Mouse (Mus musculus) liver, embryonic 16.5 days (tissue): ENCODE measurements around the gene Proser2. TPM values are rescaled to one million over a fixed set of nuclear protein-coding genes. Genes with fewer than 3 reads are reported as not detected.
A peak's percentile ranks its signal among the peaks of the same experiment; 100 is the strongest.

ENCODE experiments used
- ATAC-seq: fragments of 200-750 bp; cut with Nextera tagmentation; 2 replicates; pipeline ENCODE4 v1.8.0; 2017; ENCODE audit warnings: low read depth, mild to moderate bottlenecking, moderate number of reproducible peaks, moderate library complexity
- H3K27ac ChIP-seq: fragments of 300-500 bp; sonication (generic); 2 replicates; pipeline ENCODE4 v1.5.1; 2014; ENCODE audit warnings: mild to moderate bottlenecking, low read length
- H3K27me3 ChIP-seq: fragments of 300-500 bp; sonication (generic); 2 replicates; pipeline ENCODE4 v1.6.1; 2014; ENCODE audit warnings: low read depth, low read length, mixed read lengths; ENCODE audit not compliant: control insufficient read depth, insufficient read depth
- H3K36me3 ChIP-seq: fragments of 300-500 bp; sonication (generic); 2 replicates; pipeline ENCODE4 v1.6.1; 2014; ENCODE audit warnings: mild to moderate bottlenecking; ENCODE audit not compliant: control insufficient read depth, insufficient read depth
- H3K4me1 ChIP-seq: fragments of 300-500 bp; sonication (generic); 2 replicates; pipeline ENCODE4 v1.6.1; 2014; ENCODE audit warnings: low read depth, low read length, mixed read lengths; ENCODE audit not compliant: control insufficient read depth
- H3K4me2 ChIP-seq: fragments of 300-500 bp; sonication (generic); 2 replicates; pipeline ENCODE4 v1.6.1; 2014; ENCODE audit warnings: low read depth, low read length, mixed read lengths
- H3K4me3 ChIP-seq: fragments of 300-500 bp; sonication (generic); 2 replicates; pipeline ENCODE4 v1.5.1; 2014; ENCODE audit warnings: low read depth, mild to moderate bottlenecking, low read length
- H3K9ac ChIP-seq: fragments of 300-500 bp; sonication (generic); 2 replicates; pipeline ENCODE4 v1.6.1; 2014; ENCODE audit warnings: low read depth, low read length
- H3K9me3 ChIP-seq: fragments of 300-500 bp; sonication (generic); replicated peaks from 2 replicates; pipeline ENCODE4 v1.6.1; 2016; ENCODE audit warnings: low read length; ENCODE audit not compliant: control insufficient read depth
- WGBS: fragments of 180-500 bp; shearing (Covaris S2); extraction: QIAGEN DNeasy Blood & Tissue Kit; methylation state at CpG from one replicate; pipeline ENCODE4 v1.1.7; 2014; ENCODE audit not compliant: insufficient replicate concordance; 5-methylcytosine and 5-hydroxymethylcytosine counted together
- polyA plus RNA-seq: library from polyadenylated mRNA; unstranded; fragments of >200 nt; fragmentation: Nextera tagmentation; extraction: Ambion mirVana; gene quantifications from 2 replicates; pipeline ENCODE4 v1.2.1, GENCODE M21; 2015

Gene Proser2
- 7.1 and 10.2 TPM in 2 replicates for polyA plus RNA-seq

DNA sequence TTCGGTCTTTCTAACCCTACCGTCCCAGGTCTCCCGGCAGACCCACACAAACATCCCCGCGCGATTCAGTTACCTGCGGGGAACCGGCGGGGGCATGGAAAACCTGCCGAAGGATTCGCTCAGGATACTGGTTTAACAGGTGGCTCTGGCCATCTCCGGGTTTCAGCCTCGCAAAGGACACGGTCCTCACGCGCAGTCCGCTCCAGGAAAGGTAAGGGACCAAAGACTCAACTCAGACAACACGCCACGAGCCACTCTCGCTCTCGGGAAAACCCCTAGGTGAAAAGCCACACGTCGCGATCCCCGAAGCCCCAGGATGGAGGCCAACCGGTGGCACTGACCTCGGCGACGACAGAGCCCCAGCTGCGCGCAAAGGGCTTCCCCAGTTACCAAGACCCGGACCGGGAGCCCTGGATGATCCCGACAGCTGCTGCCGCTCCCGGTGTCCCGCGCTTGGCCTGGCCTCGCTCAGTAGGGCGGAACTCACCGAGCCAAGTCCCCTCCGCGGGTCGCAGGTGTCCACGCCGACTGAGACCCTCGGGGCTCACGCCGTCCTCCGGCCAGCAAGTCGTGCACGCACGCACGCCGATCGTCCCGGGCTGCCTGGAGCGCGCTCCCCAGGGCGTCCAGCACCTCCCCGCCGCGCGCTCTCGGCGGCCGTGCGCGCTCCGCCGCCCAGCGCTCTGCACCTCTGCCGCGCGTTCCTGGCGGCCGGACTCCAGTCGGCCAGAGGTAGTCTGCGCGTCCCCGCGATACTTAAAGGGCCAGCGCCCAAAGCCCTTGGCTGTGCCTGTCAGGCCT, at the start of gene Proser2:
Proser2 (minus strand) TSS at position 657 of the 801 bp plus-strand sequence.
- peak; percentile 95 for ATAC-seq
- Histone ChIP-seq H3K4me1 (peaks cover 2% of the 10 kb centered on the region), H3K27me3 (peaks cover 21% of the 10 kb centered on the region), H3K4me3 (peak within 1 kb of the TSS; percentile 62), H3K27ac (peak within 1 kb of the TSS; percentile 60), H3K36me3 (no peaks in the 10 kb centered on the region), H3K4me2 (peak within 1 kb of the TSS; percentile 61), H3K9me3 (no peaks in the 10 kb centered on the region), H3K9ac (peak within 1 kb of the TSS; percentile 60)
- 1% methylated on average over 83 of the region's 83 CpGs for WGBS

DNA sequence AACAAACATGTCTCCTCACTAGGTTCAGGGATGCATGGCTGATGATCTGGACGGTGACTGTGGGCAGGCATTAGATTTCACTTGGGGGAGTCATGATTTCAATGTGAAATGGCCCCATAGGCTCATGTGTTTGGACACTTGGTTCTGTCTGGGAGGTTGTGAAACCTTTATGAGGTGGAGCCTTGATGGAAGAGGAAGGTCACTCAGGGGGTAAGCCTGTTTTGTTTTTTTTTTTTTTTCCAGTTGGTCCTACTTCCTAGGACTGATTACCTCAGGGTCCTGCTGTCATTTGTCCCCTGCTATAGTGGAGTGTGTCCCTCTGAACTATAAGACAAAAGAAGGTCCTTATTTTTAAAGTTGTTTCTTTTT, 49.7 kb upstream of the Proser2 start:
- Histone ChIP-seq H3K36me3 (no peaks in the 10 kb centered on the region), H3K9me3 (no peaks in the 10 kb centered on the region), H3K4me3 (no peak overlapping the region), H3K4me1 (no peaks in the 10 kb centered on the region), H3K9ac (no peak overlapping the region), H3K4me2 (no peak overlapping the region), H3K27ac (no peak overlapping the region), H3K27me3 (no peaks in the 10 kb centered on the region; the same call in 1 of the 2 replicates)
- no peak for ATAC-seq
- WGBS, result 50% methylated on average over 1 of the region's 1 CpGs

DNA sequence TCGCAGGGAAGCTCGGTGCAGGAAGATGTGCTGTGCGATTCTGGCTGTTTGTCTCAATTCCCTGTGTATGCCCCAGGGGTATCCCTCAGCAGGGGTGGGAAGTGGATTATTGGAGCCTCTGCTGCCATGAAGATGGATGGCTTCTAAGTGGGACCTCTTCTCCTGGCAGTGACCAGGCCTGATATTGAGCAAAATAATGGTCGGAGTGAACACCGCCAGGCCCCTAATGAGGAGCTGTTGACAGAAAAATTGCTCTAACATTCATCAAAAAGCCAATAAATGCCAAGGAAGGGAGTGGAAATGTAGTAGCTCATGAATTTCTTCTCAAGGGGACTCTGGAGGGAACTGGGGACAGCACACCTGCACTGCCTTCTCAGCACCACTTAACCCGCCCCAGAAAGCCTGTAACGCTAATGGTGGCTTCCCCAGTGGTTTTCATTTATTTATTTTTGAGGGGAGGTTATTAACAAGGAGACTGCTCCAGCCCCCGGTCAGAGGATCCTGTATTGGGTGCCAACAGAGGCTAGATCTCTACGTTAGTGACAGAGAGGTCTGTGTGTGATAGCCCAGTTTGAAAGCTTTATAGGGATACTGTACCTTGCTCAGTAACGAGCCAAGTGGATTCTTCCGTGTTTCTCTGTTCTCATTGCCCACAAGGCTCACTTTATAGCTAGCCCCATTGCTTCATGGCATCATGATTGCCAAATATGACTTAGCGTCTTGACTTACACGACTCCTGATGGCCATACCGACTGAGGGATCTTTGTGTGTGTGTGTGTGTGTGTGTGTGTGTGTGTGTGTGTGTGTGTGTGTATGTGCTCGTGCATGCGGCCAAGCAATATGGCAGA, 49.1 kb upstream of the Proser2 start:
- no peaks in the 10 kb centered on the region; the same call in 1 of the 2 replicates for H3K27me3 ChIP-seq
- WGBS, result 66% methylated on average over 16 of the region's 16 CpGs
- H3K9ac ChIP-seq, result no peak overlapping the region
- H3K27ac ChIP-seq, result no peak overlapping the region
- no peak overlapping the region for H3K4me2 ChIP-seq
- H3K36me3 ChIP-seq, result no peaks in the 10 kb centered on the region
- no peaks in the 10 kb centered on the region for H3K4me1 ChIP-seq
- H3K9me3 ChIP-seq, result no peaks in the 10 kb centered on the region
- no peak for ATAC-seq
- H3K4me3 ChIP-seq, result no peak overlapping the region

DNA sequence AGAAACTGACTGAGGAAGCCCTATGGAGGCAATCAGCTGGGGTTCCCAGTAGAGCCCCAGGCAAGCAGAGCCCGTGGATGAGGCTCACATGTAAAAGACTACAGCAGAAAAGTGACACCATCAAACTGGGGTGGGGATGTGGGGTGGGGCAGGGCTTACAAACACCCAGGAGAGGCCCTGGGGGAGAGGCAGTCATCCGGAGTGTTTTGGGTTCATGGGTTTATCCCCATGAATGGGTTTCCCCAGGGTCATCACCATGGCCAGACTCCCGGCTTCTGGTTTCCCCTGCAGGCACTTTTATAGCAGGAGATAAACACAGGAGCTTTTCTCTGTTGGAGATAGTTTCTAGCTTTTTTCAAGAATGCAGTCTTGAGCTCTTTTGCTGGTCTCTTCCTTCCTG, 43.0 kb upstream of the Proser2 start:
- Histone ChIP-seq H3K4me2 (no peak overlapping the region), H3K27ac (no peak overlapping the region), H3K36me3 (no peaks in the 10 kb centered on the region), H3K27me3 (no peaks in the 10 kb centered on the region; the same call in 1 of the 2 replicates), H3K9ac (no peak overlapping the region), H3K4me1 (no peaks in the 10 kb centered on the region), H3K9me3 (no peaks in the 10 kb centered on the region), H3K4me3 (no peak overlapping the region)
- ATAC-seq, result no peak
- 53% methylated on average over 3 of the region's 3 CpGs for WGBS

DNA sequence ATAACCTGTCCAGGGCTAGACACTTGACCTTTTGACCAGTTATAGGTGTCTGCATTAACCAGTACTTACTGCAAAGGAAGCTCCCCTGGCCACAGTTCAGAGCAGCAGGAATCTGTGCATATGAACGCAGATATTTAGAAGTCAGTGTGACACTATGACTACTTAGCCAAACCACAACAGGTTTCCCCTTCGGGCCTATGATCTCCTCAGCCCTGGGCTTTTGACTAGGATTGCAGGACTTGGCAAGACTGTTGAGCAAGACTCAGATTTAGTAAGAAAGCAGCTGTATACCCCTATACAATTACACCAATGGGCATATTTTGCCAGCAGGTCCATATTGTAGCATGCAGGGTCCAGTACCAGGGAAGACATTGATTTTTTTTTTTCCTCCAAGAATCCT, 38.5 kb upstream of the Proser2 start:
- Histone ChIP-seq H3K27me3 (no peaks in the 10 kb centered on the region), H3K9ac (no peak overlapping the region), H3K4me2 (no peak overlapping the region), H3K9me3 (no peaks in the 10 kb centered on the region), H3K4me3 (no peak overlapping the region), H3K36me3 (no peaks in the 10 kb centered on the region), H3K4me1 (no peaks in the 10 kb centered on the region), H3K27ac (no peak overlapping the region)
- 46% methylated on average over 2 of the region's 2 CpGs for WGBS
- no peak for ATAC-seq

DNA sequence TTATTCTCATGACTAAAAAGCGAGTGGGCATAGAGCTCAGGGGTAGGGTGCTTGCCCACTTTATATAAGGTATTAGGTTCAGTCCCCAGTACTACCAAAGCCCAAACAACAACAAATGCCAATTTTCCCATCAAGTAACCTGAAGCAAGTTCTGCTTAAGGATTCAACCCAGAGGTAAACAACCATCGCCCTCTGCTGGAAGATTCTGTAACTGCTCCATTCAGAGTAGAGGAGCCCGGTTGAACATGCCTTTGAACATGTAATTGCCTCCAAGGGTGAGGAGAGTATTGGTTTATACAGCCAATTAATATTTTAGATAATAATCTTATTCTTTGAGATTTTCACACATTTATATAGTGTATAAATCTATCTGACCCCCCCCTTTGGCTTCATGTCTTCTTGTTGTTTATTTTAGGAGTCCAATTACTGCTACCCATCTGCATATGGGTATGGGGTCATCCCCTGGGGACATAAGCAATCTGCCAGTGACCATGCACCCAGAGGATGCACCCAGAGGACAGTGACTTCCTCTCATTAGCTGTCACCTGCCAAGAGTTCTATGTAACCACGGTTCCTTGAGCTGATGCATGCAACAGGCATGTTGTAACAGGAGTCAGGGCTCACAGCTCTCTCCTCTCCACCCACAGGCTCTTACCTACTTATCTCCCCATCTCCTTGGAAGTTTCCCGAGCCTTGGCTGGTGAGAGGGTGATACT, 38.0 kb upstream of the Proser2 start:
- no peaks in the 10 kb centered on the region for H3K9me3 ChIP-seq
- H3K27ac ChIP-seq, result no peak overlapping the region
- H3K4me1 ChIP-seq, result no peaks in the 10 kb centered on the region
- no peak overlapping the region for H3K4me2 ChIP-seq
- H3K36me3 ChIP-seq, result no peaks in the 10 kb centered on the region
- no peak overlapping the region for H3K4me3 ChIP-seq
- no peak overlapping the region for H3K9ac ChIP-seq
- 15% methylated on average over 5 of the region's 5 CpGs for WGBS
- no peaks in the 10 kb centered on the region for H3K27me3 ChIP-seq
- no peak for ATAC-seq

DNA sequence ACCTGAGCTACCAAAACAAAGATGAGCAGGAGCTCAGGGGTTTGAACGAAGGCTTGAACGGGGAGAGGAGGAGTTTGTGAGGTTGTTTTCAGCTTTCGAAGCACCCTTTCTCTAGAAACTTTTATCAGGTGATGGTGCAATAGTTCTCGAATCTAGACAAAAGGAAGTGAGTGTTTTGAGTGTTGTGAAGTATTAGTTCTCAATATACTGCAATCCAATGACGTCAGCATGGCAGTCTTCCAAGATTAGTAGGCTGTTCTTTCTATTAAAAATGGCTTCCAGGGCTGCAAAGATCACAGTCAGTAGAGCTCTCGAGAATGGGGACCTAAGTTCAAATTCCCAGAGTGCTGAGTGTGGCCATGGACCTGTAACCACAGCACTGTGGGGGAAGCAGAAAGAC, 35.8 kb upstream of the Proser2 start:
- Histone ChIP-seq H3K4me3 (no peak overlapping the region), H3K9me3 (no peaks in the 10 kb centered on the region), H3K4me2 (no peak overlapping the region), H3K36me3 (no peaks in the 10 kb centered on the region), H3K4me1 (no peaks in the 10 kb centered on the region), H3K27ac (no peak overlapping the region), H3K27me3 (no peaks in the 10 kb centered on the region), H3K9ac (no peak overlapping the region)
- WGBS, result 51% methylated on average over 6 of the region's 6 CpGs
- ATAC-seq, result no peak

DNA sequence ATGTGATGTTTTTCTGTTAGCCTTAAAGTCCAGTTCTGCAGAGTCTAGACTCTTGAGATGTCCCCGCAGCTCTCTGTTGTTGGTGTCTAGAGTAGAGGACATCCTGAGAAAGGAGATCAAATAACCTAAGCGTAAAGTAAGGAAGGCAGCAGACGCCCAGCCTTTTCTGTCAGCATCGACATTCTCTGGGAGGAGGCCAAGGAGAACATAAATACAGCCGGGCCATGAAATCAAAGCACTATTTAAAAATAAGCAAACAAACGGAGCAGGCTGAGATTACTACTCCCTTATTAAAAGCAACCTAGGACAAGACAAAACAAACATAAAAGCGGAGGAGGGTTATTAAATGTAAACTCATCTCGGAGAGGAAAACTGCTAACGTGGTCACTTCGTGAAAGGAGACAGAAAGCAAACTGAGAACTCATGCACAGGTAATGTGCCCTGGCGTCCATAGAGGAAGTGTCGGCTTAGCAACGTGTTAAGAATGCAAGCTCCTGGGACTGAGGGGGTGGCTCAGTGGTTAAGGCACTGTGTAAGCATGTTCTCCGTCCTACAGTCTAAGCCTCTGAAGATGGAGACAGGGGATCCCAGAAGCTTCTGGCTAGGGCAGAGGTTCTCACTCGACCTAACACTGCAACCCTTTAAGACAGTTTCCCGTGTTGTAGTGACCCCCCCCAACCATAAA, 34.7 kb upstream of the Proser2 start:
- H3K9ac ChIP-seq, result no peak overlapping the region
- no peaks in the 10 kb centered on the region for H3K9me3 ChIP-seq
- H3K4me2 ChIP-seq, result no peak overlapping the region
- ATAC-seq, result no peak
- H3K4me3 ChIP-seq, result no peak overlapping the region
- no peaks in the 10 kb centered on the region for H3K36me3 ChIP-seq
- WGBS, result 57% methylated on average over 16 of the region's 16 CpGs
- H3K27ac ChIP-seq, result no peak overlapping the region
- no peaks in the 10 kb centered on the region for H3K27me3 ChIP-seq
- H3K4me1 ChIP-seq, result no peaks in the 10 kb centered on the region
